Mouse (Mus musculus) neural tube, embryonic 14.5 days (tissue): ENCODE data around the gene Dlg2. TPM values are rescaled to one million over a fixed set of nuclear protein-coding genes. Genes with fewer than 3 reads are reported as not detected.

Experiments used
- ATAC-seq: fragments of 200-750 bp; cut with Nextera tagmentation; 2 replicates; pipeline ENCODE4 v1.8.0; 2017; ENCODE audit warnings: low read depth, mild to moderate bottlenecking, moderate TSS enrichment, moderate library complexity
- H3K27ac ChIP-seq: fragments of 300-500 bp; sonication (generic); 2 replicates; pipeline ENCODE4 v1.5.1; 2014; ENCODE audit warnings: low read depth, mild to moderate bottlenecking, control low read depth, low read length, moderate library complexity, mixed read lengths
- H3K27me3 ChIP-seq: fragments of 300-500 bp; sonication (generic); 2 replicates; pipeline ENCODE4 v1.6.1; 2014; ENCODE audit warnings: low read length; ENCODE audit not compliant: control insufficient read depth, insufficient read depth
- H3K36me3 ChIP-seq: fragments of 300-500 bp; sonication (generic); 2 replicates; pipeline ENCODE4 v1.6.1; 2014; ENCODE audit warnings: low read length, mixed read lengths; ENCODE audit not compliant: control insufficient read depth, insufficient read depth
- H3K4me1 ChIP-seq: fragments of 300-500 bp; sonication (generic); 2 replicates; pipeline ENCODE4 v1.6.1; 2014; ENCODE audit warnings: low read length; ENCODE audit not compliant: control insufficient read depth, insufficient read depth
- H3K4me2 ChIP-seq: fragments of 300-500 bp; sonication (generic); 2 replicates; pipeline ENCODE4 v1.6.1; 2014; ENCODE audit warnings: mild to moderate bottlenecking, low read depth, low read length, control low read depth
- H3K4me3 ChIP-seq: fragments of 300-500 bp; sonication (generic); 2 replicates; pipeline ENCODE4 v1.5.1; 2014; ENCODE audit warnings: low read depth, low read length, control low read depth, mixed read lengths
- H3K9ac ChIP-seq: fragments of 300-500 bp; sonication (generic); replicated peaks from 2 replicates; pipeline ENCODE4 v1.6.1; 2014; ENCODE audit warnings: low read depth, mild to moderate bottlenecking, control low read depth, low read length, mixed read lengths
- H3K9me3 ChIP-seq: fragments of 300-500 bp; sonication (generic); 2 replicates; pipeline ENCODE4 v1.6.1; 2016; ENCODE audit warnings: low read length; ENCODE audit not compliant: control insufficient read depth
- WGBS: fragments of 180-500 bp; shearing (Covaris S2); extraction: QIAGEN DNeasy Blood & Tissue Kit; methylation state at CpG from one replicate; pipeline ENCODE4 v1.1.7; 2014; 5-methylcytosine and 5-hydroxymethylcytosine counted together
- polyA plus RNA-seq: library from polyadenylated mRNA; unstranded; fragments of >200 nt; fragmentation: Nextera tagmentation; extraction: Ambion mirVana; gene quantifications from 2 replicates; pipeline ENCODE4 v1.2.1, GENCODE M21; 2014

Dlg2 gene
- polyA plus RNA-seq, 1 experiment from 2014 or later: 48.0 TPM

- Histone ChIP-seq H3K4me2 (no peak overlapping the region), H3K27ac (no peak overlapping the region), H3K9me3 (no peaks in the 10 kb centered on the region), H3K4me1 (no peaks in the 10 kb centered on the region), H3K9ac (no peak overlapping the region), H3K36me3 (no peaks in the 10 kb centered on the region), H3K27me3 (no peaks in the 10 kb centered on the region), H3K4me3 (no peak overlapping the region)
- WGBS: 46% methylated on average over 1 of the region's 1 CpGs
- no peak for ATAC-seq
Observed at GRCm38 (mm10) chr7:92319469-92319868, 1843.0 kb downstream of the Dlg2 start.

DNA sequence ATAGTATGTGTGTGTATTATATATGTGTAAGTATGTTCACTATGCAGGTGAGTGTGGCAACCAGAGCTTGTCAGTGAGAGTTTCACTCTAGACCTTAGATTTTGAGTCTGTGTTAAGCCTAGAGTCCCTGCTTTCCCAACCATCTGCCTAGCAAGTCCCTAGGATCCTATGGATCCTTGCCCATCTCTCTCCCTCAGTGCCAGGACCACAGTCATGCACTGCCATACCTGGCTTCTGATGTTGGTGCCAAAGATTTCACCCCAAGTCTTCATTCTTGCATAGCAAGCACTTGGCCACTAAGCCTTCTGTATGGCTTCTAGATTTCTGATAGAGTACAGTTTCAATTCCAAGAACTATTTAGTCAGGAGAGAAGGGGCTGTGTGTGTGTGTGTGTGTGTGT is 1843.7 kb downstream of the Dlg2 start:
- no peak overlapping the region for H3K27ac ChIP-seq
- no peak for ATAC-seq
- no peaks in the 10 kb centered on the region for H3K27me3 ChIP-seq
- no peak overlapping the region for H3K4me3 ChIP-seq
- H3K9ac ChIP-seq: no peak overlapping the region
- H3K36me3 ChIP-seq: no peaks in the 10 kb centered on the region
- no peaks in the 10 kb centered on the region for H3K4me1 ChIP-seq
- no peak overlapping the region for H3K4me2 ChIP-seq
- no peaks in the 10 kb centered on the region for H3K9me3 ChIP-seq

DNA sequence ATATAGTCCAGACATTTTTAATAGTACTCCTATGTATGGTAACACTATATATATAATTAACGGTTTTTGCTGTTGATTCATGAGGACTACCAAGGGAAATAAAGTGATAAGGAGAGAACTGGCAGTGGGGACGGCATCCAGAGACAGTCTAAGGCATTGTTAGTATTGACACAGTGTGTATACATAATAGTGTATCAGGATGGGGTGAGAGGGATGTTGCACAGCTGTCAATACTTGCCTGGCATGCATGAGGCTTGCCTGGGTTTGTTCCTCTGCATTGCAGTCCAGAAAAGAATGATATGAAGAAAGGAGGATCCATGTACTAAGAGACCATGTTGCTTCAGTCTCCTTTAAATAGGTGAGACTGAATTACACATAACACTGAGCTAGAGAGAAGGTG is 1845.3 kb downstream of the Dlg2 start:
- ATAC-seq: no peak
- 79% methylated on average over 2 of the region's 2 CpGs for WGBS
- no peak overlapping the region for H3K4me2 ChIP-seq
- H3K36me3 ChIP-seq: no peaks in the 10 kb centered on the region
- no peak overlapping the region for H3K9ac ChIP-seq
- no peaks in the 10 kb centered on the region for H3K27me3 ChIP-seq
- no peaks in the 10 kb centered on the region for H3K9me3 ChIP-seq
- no peaks in the 10 kb centered on the region for H3K4me1 ChIP-seq
- no peak overlapping the region for H3K27ac ChIP-seq
- H3K4me3 ChIP-seq: no peak overlapping the region

DNA sequence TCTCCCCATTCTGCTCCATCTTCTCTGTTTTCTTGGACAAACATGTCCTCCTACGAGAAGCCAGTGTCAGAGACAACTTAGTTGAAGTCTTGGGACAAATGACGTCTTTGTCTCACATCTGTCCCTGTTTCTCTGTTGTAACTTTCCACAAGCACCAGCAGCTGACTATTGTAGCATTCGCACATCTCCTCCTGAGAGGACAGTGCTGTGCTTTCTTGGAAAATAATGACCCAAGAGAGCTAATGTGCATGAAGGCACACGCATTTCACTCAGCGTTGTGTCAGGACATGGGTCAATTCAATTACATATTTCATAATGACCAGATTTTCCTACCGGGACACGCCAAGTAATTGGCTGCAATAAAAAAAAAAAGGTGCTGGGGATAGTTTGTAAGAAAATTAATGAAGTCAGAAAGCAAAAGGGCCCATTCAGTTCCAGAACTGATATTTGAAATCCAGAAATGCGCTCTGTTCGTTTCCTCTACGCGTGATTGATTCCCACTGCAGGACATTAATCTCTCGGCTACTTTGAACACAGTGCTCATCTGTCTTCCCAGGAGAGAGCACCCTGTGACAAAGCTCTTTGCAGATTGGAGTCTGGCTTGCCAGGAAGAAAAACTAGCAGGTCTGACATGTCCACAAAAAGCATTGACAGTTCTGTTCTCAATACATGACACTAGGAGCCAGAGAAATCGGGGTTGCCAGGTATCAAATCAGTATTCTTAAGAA is 1846.0 kb downstream of the Dlg2 start:
- ATAC-seq: no peak
- Histone ChIP-seq H3K27me3 (no peaks in the 10 kb centered on the region), H3K27ac (no peak overlapping the region), H3K4me3 (no peak overlapping the region), H3K4me2 (no peak overlapping the region), H3K9ac (no peak overlapping the region), H3K36me3 (no peaks in the 10 kb centered on the region), H3K4me1 (no peaks in the 10 kb centered on the region), H3K9me3 (no peaks in the 10 kb centered on the region)
- 24% methylated on average over 13 of the region's 13 CpGs for WGBS

DNA sequence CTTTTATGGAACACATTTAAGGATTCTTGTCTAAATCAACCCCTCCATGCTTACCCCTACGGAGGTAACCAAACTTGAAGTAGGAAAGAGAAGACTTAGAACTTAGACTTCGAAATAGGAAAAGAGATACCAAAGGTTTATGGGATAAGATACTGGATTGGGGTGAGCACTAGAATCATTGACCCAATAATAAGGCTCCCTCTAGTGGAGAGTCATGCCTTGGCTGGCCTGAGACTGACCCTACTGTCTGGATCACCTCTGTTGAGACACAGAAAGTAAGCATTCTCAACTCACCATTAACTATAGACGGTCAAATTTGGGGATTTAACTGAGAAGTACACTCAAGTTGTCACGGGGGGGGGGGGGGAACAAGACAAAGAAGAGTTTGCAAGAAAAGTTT is 1847.2 kb downstream of the Dlg2 start:
- Histone ChIP-seq H3K4me2 (no peak overlapping the region), H3K27me3 (no peaks in the 10 kb centered on the region), H3K27ac (no peak overlapping the region), H3K36me3 (no peaks in the 10 kb centered on the region), H3K4me1 (no peaks in the 10 kb centered on the region), H3K9me3 (no peaks in the 10 kb centered on the region), H3K4me3 (no peak overlapping the region), H3K9ac (no peak overlapping the region)
- 48% methylated on average over 4 of the region's 4 CpGs for WGBS
- ATAC-seq: 0 out of 2 replicates have a peak, but pooled peaks have one; percentile 54

GRCm38 (mm10) chr7:92327343-92327896 is 1850.9 kb downstream of the Dlg2 start:
- WGBS: 46% methylated on average over 2 of the region's 2 CpGs
- H3K4me3 ChIP-seq: no peak overlapping the region
- ATAC-seq: no peak
- no peaks in the 10 kb centered on the region for H3K9me3 ChIP-seq
- H3K27me3 ChIP-seq: no peaks in the 10 kb centered on the region
- no peak overlapping the region for H3K4me2 ChIP-seq
- no peak overlapping the region for H3K9ac ChIP-seq
- H3K4me1 ChIP-seq: no peaks in the 10 kb centered on the region
- H3K36me3 ChIP-seq: no peaks in the 10 kb centered on the region
- H3K27ac ChIP-seq: no peak overlapping the region

DNA sequence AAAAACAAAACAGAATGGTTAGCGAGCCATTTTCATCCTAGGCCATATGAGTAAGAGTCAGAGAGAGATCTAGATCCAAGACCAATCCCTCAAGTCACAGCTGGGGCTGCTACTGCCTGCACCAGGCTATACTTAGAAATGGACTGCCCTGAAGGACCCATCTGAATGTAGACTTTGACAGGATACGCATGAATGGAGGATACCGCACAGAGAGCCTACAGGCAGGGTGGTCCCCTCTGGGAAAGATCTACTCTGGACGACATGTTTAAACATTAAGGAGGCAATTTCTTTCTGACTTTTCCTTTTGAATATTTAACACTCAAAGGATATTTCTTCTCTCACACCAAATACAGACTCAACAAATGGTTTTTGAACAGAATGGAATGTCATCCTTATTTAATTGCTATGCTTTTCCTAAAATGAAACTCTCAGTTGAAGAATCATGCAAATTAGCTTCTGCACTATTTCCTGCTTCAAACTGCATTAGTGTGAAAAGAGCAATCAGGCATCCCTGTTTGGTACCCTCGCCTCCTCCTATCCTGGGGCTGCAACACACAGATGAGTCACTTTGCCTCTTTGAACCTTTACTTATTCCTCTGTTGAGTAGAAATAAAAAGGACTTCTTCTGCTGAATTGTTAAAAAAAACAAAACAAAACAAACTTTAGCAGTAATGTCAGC is 1856.9 kb downstream of the Dlg2 start:
- H3K36me3 ChIP-seq: no peaks in the 10 kb centered on the region
- H3K27ac ChIP-seq: no peak overlapping the region
- no peaks in the 10 kb centered on the region for H3K4me1 ChIP-seq
- no peak overlapping the region for H3K4me3 ChIP-seq
- 79% methylated on average over 5 of the region's 5 CpGs for WGBS
- H3K27me3 ChIP-seq: no peaks in the 10 kb centered on the region
- H3K9ac ChIP-seq: no peak overlapping the region
- H3K4me2 ChIP-seq: no peak overlapping the region
- ATAC-seq: no peak
- no peaks in the 10 kb centered on the region for H3K9me3 ChIP-seq

GRCm38 (mm10) chr7:92356542-92356941 is 1880.1 kb downstream of the Dlg2 start:
- Histone ChIP-seq H3K9ac (no peak overlapping the region), H3K4me2 (no peak overlapping the region), H3K27ac (no peak overlapping the region), H3K4me1 (no peaks in the 10 kb centered on the region), H3K4me3 (no peak overlapping the region), H3K9me3 (no peaks in the 10 kb centered on the region), H3K27me3 (no peaks in the 10 kb centered on the region), H3K36me3 (no peaks in the 10 kb centered on the region)
- WGBS: 82% methylated on average over 3 of the region's 3 CpGs
- ATAC-seq: no peak

GRCm38 (mm10) chr7:92363386-92363785 is 1886.9 kb downstream of the Dlg2 start:
- no peak overlapping the region for H3K27ac ChIP-seq
- 84% methylated on average over 3 of the region's 3 CpGs for WGBS

More at GRCm38 (mm10) chr7:92363386-92363785, 1886.9 kb downstream of the Dlg2 start:
- no peaks in the 10 kb centered on the region for H3K9me3 ChIP-seq
- no peaks in the 10 kb centered on the region for H3K27me3 ChIP-seq
- no peak overlapping the region for H3K4me3 ChIP-seq
- ATAC-seq: no peak
- no peaks in the 10 kb centered on the region for H3K36me3 ChIP-seq
- no peaks in the 10 kb centered on the region for H3K4me1 ChIP-seq
- H3K4me2 ChIP-seq: no peak overlapping the region
- no peak overlapping the region for H3K9ac ChIP-seq
